Mouse (Mus musculus): ENCODE data around the gene Dock7. TPM values are rescaled to one million over a fixed set of nuclear protein-coding genes. Genes with fewer than 3 reads are reported as not detected.

The Dock7 gene
- total and polyA plus RNA-seq, 3 experiments: 0.30 TPM; not detected in 2

- Histone ChIP-seq H3K27ac (ENCODE audit: insufficient read depth, low read depth) (no peak overlapping the region), H3K9ac (ENCODE audit: insufficient read depth, low read depth) (no peak overlapping the region), H3K9me3 (replicated peaks; ENCODE audit: low read length) (no peaks in the 10 kb centered on the region), H3K4me2 (ENCODE audit: insufficient read depth, low read depth, poor library complexity, severe bottlenecking) (no peak overlapping the region), H3K36me3 (replicated peaks in 1 of 2; ENCODE audit: control insufficient read depth in 1 of 2, insufficient read depth in 1 of 2, low read length in 1 of 2) (no peaks in the 10 kb centered on the region), H3K4me1 (ENCODE audit: control insufficient read depth in 1 of 2, insufficient read depth in 2 of 2) (no peaks in the 10 kb centered on the region), H3K27me3 (replicated peaks) (no peaks in the 10 kb centered on the region), H3K4me3 (replicated peaks in 1 of 3; ENCODE audit: low read depth in 2 of 3, low read length in 2 of 3, poor library complexity in 1 of 3) (no peak overlapping the region), H3K79me2 (replicated peaks; ENCODE audit: control insufficient read depth, extremely low read depth, insufficient read depth, poor library complexity, severe bottlenecking) (no peaks in the 10 kb centered on the region)
- TF ChIP-seq RAD21 (IDR thresholded peaks at IDR 0.05; ENCODE audit: low read depth, low read length) (no peak), KAT2A (IDR thresholded peaks at IDR 0.05; ENCODE audit: insufficient replicate concordance, low read length) (no peak), MAFK (IDR thresholded peaks at IDR 0.05; ENCODE audit: insufficient replicate concordance, low read length) (no peak), USF2 (conservative IDR thresholded peaks at IDR 0.05; ENCODE audit: low read depth, low read length) (no peak), PAX5 (IDR thresholded peaks at IDR 0.05; ENCODE audit: low read length) (no peak), MAX (IDR thresholded peaks at IDR 0.05; ENCODE audit: low read length) (no peak), IRF4 (IDR thresholded peaks at IDR 0.05; ENCODE audit: low read depth, low read length) (no peak), ZC3H11A (IDR thresholded peaks at IDR 0.05; ENCODE audit: low read depth, low read length) (no peak), SIN3A (IDR thresholded peaks at IDR 0.05; ENCODE audit: low read length) (no peak), HCFC1 (IDR thresholded peaks at IDR 0.05; ENCODE audit: low read depth, low read length) (no peak), ELF1 (IDR thresholded peaks at IDR 0.05; ENCODE audit: low read depth, low read length) (no peak), JUND (conservative IDR thresholded peaks at IDR 0.05; ENCODE audit: low read depth, low read length) (no peak), E2F4 (IDR thresholded peaks at IDR 0.05; ENCODE audit: insufficient replicate concordance, low read depth, low read length) (no peak), CHD2 (IDR thresholded peaks at IDR 0.05; ENCODE audit: low read length) (no peak)
- in situ Hi-C loops (cut with MboI; ENCODE audit: low pct_ligation_motif_present, low pct_unique_long_range_greater_than_20kb, low sequenced_read_pairs) (no loop called here), dilution Hi-C loops (cut with MboI; ENCODE audit: extremely low pct_ligation_motif_present, extremely low pct_unique_long_range_greater_than_20kb, low sequenced_read_pairs) (no loop called here)
- no peak for DNase-seq (ENCODE audit: extremely low read depth)
These were observed 92.3 kb downstream of the Dock7 start for GRCm38 (mm10) chr4:99028377-99028776.

GRCm38 (mm10) chr4:99022221-99022620 lies 98.5 kb downstream of the Dock7 start:
- Histone ChIP-seq H3K9ac (ENCODE audit: insufficient read depth, low read depth) (no peak overlapping the region), H3K36me3 (replicated peaks in 1 of 2; ENCODE audit: control insufficient read depth in 1 of 2, insufficient read depth in 1 of 2, low read length in 1 of 2) (no peaks in the 10 kb centered on the region), H3K27ac (ENCODE audit: insufficient read depth, low read depth) (no peak overlapping the region), H3K4me3 (replicated peaks in 1 of 3; ENCODE audit: low read depth in 2 of 3, low read length in 2 of 3, poor library complexity in 1 of 3) (no peak overlapping the region), H3K27me3 (replicated peaks) (no peaks in the 10 kb centered on the region), H3K4me1 (ENCODE audit: control insufficient read depth in 1 of 2, insufficient read depth in 2 of 2) (no peaks in the 10 kb centered on the region), H3K9me3 (replicated peaks; ENCODE audit: low read length) (no peaks in the 10 kb centered on the region), H3K79me2 (replicated peaks; ENCODE audit: control insufficient read depth, extremely low read depth, insufficient read depth, poor library complexity, severe bottlenecking) (no peaks in the 10 kb centered on the region), H3K4me2 (ENCODE audit: insufficient read depth, low read depth, poor library complexity, severe bottlenecking) (no peak overlapping the region)
- DNase-seq (ENCODE audit: extremely low read depth): no peak
- dilution Hi-C loops (cut with MboI; ENCODE audit: extremely low pct_ligation_motif_present, extremely low pct_unique_long_range_greater_than_20kb, low sequenced_read_pairs): no loop called here
- TF ChIP-seq MAX (IDR thresholded peaks at IDR 0.05; ENCODE audit: low read length) (no peak), CHD1 (IDR thresholded peaks at IDR 0.05; ENCODE audit: low read depth, low read length) (no peak), UBTF (IDR thresholded peaks at IDR 0.05; ENCODE audit: low read depth, low read length) (no peak), SIN3A (IDR thresholded peaks at IDR 0.05; ENCODE audit: low read length) (no peak), JUN (IDR thresholded peaks at IDR 0.05; ENCODE audit: insufficient read depth, low read depth, low read length) (no peak), PAX5 (IDR thresholded peaks at IDR 0.05; ENCODE audit: low read length) (no peak), ETS1 (conservative IDR thresholded peaks at IDR 0.05; ENCODE audit: low read depth, low read length) (no peak), ELF1 (IDR thresholded peaks at IDR 0.05; ENCODE audit: low read depth, low read length) (no peak), NELFE (IDR thresholded peaks at IDR 0.05; ENCODE audit: low read depth, low read length) (no peak), RCOR1 (conservative IDR thresholded peaks at IDR 0.05; ENCODE audit: low read depth, low read length) (no peak), USF2 (conservative IDR thresholded peaks at IDR 0.05; ENCODE audit: low read depth, low read length) (no peak), E2F4 (IDR thresholded peaks at IDR 0.05; ENCODE audit: insufficient replicate concordance, low read depth, low read length) (no peak), CTCF (conservative IDR thresholded peaks at IDR 0.05 in 1 of 2, IDR thresholded peaks at IDR 0.05 in 1 of 2; ENCODE audit: low read depth in 2 of 2, low read length in 2 of 2) (no peak), ZNF384 (IDR thresholded peaks at IDR 0.05; ENCODE audit: low read depth, low read length) (no peak)
- in situ Hi-C loops (cut with MboI; ENCODE audit: low pct_ligation_motif_present, low pct_unique_long_range_greater_than_20kb, low sequenced_read_pairs): no loop called here
